Mouse (Mus musculus): Measurements from ENCODE around the gene Sema6d. TPM values are rescaled to one million over a fixed set of nuclear protein-coding genes. Genes with fewer than 3 reads are reported as not detected.

Sema6d gene
- total and polyA plus RNA-seq, 3 experiments: 0.05 TPM; not detected in 2

DNA sequence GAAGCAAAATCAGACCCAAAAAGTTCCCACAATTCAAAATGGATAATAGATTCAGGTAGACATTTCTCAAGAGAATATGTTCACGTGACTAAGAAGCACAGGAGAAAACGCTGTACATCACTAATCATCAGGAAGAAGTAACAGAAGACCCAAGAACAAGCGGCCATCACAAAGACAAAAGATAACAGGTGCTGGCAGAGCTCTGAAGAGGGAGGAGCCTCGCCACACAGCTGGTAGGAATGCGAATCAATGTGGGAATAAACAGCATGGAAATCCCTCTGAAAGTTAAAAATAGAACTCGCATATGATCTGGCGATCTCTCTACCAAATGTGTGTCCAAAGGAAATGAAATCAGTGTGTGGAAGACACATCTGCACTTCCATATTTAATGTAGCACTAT is 493.8 kb downstream of the Sema6d start:
- ATAC-seq (ENCODE audit: extremely low read depth, insufficient number of reproducible peaks, low FRiP score, poor library complexity, severe bottlenecking): no peak
- TF ChIP-seq TAL1 (conservative IDR thresholded peaks at IDR 0.05; ENCODE audit: low read depth, low read length): no peak
- TF ChIP-seq GATA1 (IDR thresholded peaks at IDR 0.05; ENCODE audit: borderline replicate concordance, low read length): no peak
- no peak for TF ChIP-seq POLR2AphosphoS5 (IDR thresholded peaks at IDR 0.05; ENCODE audit: insufficient replicate concordance, low read depth, low read length)
- no peak for TF ChIP-seq CTCF (IDR thresholded peaks at IDR 0.05; ENCODE audit: low read depth, low read length)
- no peak for TF ChIP-seq GATA2 (IDR thresholded peaks at IDR 0.05; ENCODE audit: borderline replicate concordance, low read depth, low read length)
- Histone ChIP-seq H3K4me3 (ENCODE audit: low read depth, low read length) (no peak overlapping the region), H3K4me1 (ENCODE audit: insufficient read depth, low read depth, low read length) (no peaks in the 10 kb centered on the region), H3K36me3 (replicated peaks) (no peaks in the 10 kb centered on the region), H3K9me3 (replicated peaks) (peaks cover 26% of the 10 kb centered on the region), H3K27me3 (ENCODE audit: insufficient read depth, low read length) (no peaks in the 10 kb centered on the region)
- DNase-seq (ENCODE audit: low spot score): no peak

DNA sequence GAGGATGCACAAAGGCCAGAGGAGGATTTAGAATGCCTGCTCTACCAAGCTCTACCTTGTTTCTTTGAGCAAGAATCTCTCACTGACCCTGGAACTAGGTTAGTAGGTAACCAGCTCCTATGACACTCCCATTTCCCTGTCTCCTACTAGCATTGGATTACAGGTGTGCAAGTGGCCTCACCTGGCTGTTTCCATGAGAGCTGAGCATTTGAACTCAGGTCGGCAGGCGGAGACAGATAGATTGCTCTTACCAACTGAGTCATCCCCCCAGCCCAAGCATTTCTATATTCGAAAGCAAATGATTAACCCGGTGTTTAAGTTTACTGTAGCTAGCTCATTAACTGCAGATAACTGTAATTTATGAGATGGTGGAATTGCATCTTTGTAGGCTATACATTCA is 503.0 kb downstream of the Sema6d start:
- Histone ChIP-seq H3K9me3 (replicated peaks) (peaks cover 16% of the 10 kb centered on the region), H3K27me3 (ENCODE audit: insufficient read depth, low read length) (no peaks in the 10 kb centered on the region), H3K4me3 (ENCODE audit: low read depth, low read length) (no peak overlapping the region), H3K4me1 (ENCODE audit: insufficient read depth, low read depth, low read length) (no peaks in the 10 kb centered on the region), H3K36me3 (replicated peaks) (no peaks in the 10 kb centered on the region)
- DNase-seq (ENCODE audit: low spot score): no peak
- no peak for TF ChIP-seq TAL1 (conservative IDR thresholded peaks at IDR 0.05; ENCODE audit: low read depth, low read length)
- no peak for TF ChIP-seq GATA1 (IDR thresholded peaks at IDR 0.05; ENCODE audit: borderline replicate concordance, low read length)
- TF ChIP-seq GATA2 (IDR thresholded peaks at IDR 0.05; ENCODE audit: borderline replicate concordance, low read depth, low read length): no peak
- TF ChIP-seq POLR2AphosphoS5 (IDR thresholded peaks at IDR 0.05; ENCODE audit: insufficient replicate concordance, low read depth, low read length): no peak
- no peak for ATAC-seq (ENCODE audit: extremely low read depth, insufficient number of reproducible peaks, low FRiP score, poor library complexity, severe bottlenecking)

DNA sequence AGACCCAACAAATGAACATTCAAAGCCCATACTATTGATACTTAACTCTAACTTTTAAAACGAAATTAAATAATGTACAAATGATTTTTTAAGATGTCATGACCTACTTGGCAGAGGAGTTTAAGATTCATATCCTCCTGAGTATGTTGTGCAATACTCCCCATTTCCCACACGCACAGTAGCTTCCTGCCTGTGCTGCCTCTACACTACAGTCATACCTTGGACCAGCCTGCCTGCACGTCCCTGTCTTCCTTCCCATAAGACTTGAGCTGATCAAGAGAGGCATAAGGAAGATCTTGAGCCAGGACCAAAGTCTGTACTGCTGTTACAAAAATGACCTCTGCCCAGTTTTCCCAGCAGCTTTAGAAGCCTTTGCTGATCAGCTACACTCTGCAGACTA is 509.2 kb downstream of the Sema6d start:
- Histone ChIP-seq H3K36me3 (replicated peaks) (no peaks in the 10 kb centered on the region), H3K4me1 (ENCODE audit: insufficient read depth, low read depth, low read length) (no peaks in the 10 kb centered on the region), H3K27me3 (ENCODE audit: insufficient read depth, low read length) (no peaks in the 10 kb centered on the region), H3K9me3 (replicated peaks) (peaks cover 29% of the 10 kb centered on the region), H3K4me3 (ENCODE audit: low read depth, low read length) (no peak overlapping the region)
- no peak for TF ChIP-seq TAL1 (conservative IDR thresholded peaks at IDR 0.05; ENCODE audit: low read depth, low read length)
- TF ChIP-seq POLR2AphosphoS5 (IDR thresholded peaks at IDR 0.05; ENCODE audit: insufficient replicate concordance, low read depth, low read length): no peak
- TF ChIP-seq GATA1 (IDR thresholded peaks at IDR 0.05; ENCODE audit: borderline replicate concordance, low read length): no peak
- no peak for TF ChIP-seq GATA2 (IDR thresholded peaks at IDR 0.05; ENCODE audit: borderline replicate concordance, low read depth, low read length)
- no peak for TF ChIP-seq CTCF (IDR thresholded peaks at IDR 0.05; ENCODE audit: low read depth, low read length)
- DNase-seq (ENCODE audit: low spot score) (no peak), ATAC-seq (ENCODE audit: extremely low read depth, insufficient number of reproducible peaks, low FRiP score, poor library complexity, severe bottlenecking) (no peak)

DNA sequence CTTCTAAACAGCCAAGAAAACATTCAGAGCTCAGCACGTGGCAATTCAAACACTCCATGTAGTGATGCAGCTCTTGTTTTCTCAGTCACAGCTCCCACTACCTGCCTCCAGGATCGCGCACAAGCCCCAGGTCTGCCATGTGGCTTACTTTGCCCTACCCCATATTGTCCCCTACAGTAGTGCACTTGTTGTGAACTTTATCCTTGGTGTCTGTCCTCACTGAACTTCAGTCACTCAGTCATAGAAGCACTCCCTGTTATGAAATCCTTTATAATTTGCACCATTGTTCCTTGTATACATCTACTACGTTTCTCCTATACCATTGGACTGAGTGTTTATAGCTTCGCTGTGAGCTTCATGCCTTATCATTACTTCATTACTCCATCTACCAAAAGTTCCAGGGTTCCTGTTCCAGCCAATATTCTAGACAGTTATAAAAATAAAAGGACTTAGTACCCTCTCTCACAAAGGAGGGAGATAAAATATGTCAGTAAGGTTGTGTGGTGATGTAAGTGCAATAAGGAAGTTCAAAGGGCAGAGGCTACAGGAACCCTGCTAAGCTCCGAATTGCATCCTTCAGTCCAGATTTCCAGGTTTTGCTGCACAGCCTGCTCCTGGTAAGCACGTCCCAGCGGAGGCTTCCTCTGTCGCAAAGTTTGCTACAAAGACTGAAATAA is 512.1 kb downstream of the Sema6d start:
- ATAC-seq (ENCODE audit: extremely low read depth, insufficient number of reproducible peaks, low FRiP score, poor library complexity, severe bottlenecking) (no peak), DNase-seq (ENCODE audit: low spot score) (no peak)
- peaks cover 28% of the 10 kb centered on the region for H3K9me3 ChIP-seq (replicated peaks)
- no peak overlapping the region for H3K4me3 ChIP-seq (ENCODE audit: low read depth, low read length)
- TF ChIP-seq GATA2 (IDR thresholded peaks at IDR 0.05; ENCODE audit: borderline replicate concordance, low read depth, low read length): no peak
- no peak for TF ChIP-seq TAL1 (conservative IDR thresholded peaks at IDR 0.05; ENCODE audit: low read depth, low read length)
- no peaks in the 10 kb centered on the region for H3K4me1 ChIP-seq (ENCODE audit: insufficient read depth, low read depth, low read length)
- H3K36me3 ChIP-seq (replicated peaks): no peaks in the 10 kb centered on the region
- no peaks in the 10 kb centered on the region for H3K27me3 ChIP-seq (ENCODE audit: insufficient read depth, low read length)

DNA sequence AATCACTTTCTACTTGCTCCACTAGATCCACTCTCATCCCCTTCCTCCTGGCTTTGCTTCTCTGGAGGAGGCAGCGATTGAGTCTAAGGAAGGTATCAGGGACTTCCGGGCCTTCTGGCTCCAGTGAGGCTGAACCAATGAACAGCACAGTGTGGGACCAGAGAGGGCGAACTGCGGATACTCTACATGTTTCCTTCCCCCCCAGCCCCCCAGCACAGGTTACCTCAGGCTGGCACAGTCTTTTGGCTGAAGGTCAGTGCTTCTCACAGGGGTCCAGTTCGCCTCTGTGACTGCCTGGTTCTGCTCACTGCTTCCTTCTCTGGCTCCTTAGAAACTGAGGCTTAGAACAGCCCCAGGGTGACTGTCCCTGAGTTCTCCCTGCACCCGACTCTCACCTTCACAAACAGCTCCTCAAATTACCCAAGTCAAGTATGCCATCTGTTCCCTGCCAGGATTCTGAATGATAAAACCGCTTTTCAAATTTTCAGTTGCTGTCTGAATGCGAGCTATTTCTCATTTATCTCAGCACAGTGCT is 512.7 kb downstream of the Sema6d start:
- TF ChIP-seq TAL1 (conservative IDR thresholded peaks at IDR 0.05; ENCODE audit: low read depth, low read length): no peak
- TF ChIP-seq CTCF (IDR thresholded peaks at IDR 0.05; ENCODE audit: low read depth, low read length): no peak
- no peak for TF ChIP-seq GATA1 (IDR thresholded peaks at IDR 0.05; ENCODE audit: borderline replicate concordance, low read length)
- no peak for TF ChIP-seq GATA2 (IDR thresholded peaks at IDR 0.05; ENCODE audit: borderline replicate concordance, low read depth, low read length)
- TF ChIP-seq POLR2AphosphoS5 (IDR thresholded peaks at IDR 0.05; ENCODE audit: insufficient replicate concordance, low read depth, low read length): no peak
- no peaks in the 10 kb centered on the region for H3K36me3 ChIP-seq (replicated peaks)
- no peaks in the 10 kb centered on the region for H3K4me1 ChIP-seq (ENCODE audit: insufficient read depth, low read depth, low read length)
- no peaks in the 10 kb centered on the region for H3K27me3 ChIP-seq (ENCODE audit: insufficient read depth, low read length)
- peaks cover 32% of the 10 kb centered on the region for H3K9me3 ChIP-seq (replicated peaks)
- no peak overlapping the region for H3K4me3 ChIP-seq (ENCODE audit: low read depth, low read length)
- ATAC-seq (ENCODE audit: extremely low read depth, insufficient number of reproducible peaks, low FRiP score, poor library complexity, severe bottlenecking) (no peak), DNase-seq (ENCODE audit: low spot score) (no peak)

DNA sequence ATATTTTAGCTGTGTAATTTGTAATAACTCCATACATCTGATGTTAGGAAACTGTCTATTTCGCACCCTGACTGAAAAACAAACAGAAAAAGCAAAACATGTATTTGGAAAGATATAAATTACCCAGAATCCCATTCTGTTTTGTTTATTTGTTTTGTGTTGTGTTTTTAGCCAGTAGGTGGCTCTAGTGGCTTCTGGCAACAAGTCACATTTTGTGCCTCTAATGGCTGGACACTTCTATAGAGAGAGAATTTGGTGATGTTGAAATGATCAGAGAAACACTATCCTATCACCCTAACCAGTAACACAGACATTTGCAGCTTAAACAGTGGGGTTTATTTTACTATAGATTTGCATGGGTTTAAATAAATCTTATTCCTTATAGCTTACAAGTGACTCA is 515.6 kb downstream of the Sema6d start:
- TF ChIP-seq GATA1 (IDR thresholded peaks at IDR 0.05; ENCODE audit: borderline replicate concordance, low read length) (no peak), TAL1 (conservative IDR thresholded peaks at IDR 0.05; ENCODE audit: low read depth, low read length) (no peak), POLR2AphosphoS5 (IDR thresholded peaks at IDR 0.05; ENCODE audit: insufficient replicate concordance, low read depth, low read length) (no peak), GATA2 (IDR thresholded peaks at IDR 0.05; ENCODE audit: borderline replicate concordance, low read depth, low read length) (no peak), CTCF (IDR thresholded peaks at IDR 0.05; ENCODE audit: low read depth, low read length) (no peak)
- H3K36me3 ChIP-seq (replicated peaks): no peaks in the 10 kb centered on the region
- no peak for ATAC-seq (ENCODE audit: extremely low read depth, insufficient number of reproducible peaks, low FRiP score, poor library complexity, severe bottlenecking)
- H3K9me3 ChIP-seq (replicated peaks): peaks cover 43% of the 10 kb centered on the region
- H3K27me3 ChIP-seq (ENCODE audit: insufficient read depth, low read length): no peaks in the 10 kb centered on the region
- no peak for DNase-seq (ENCODE audit: low spot score)
- no peak overlapping the region for H3K4me3 ChIP-seq (ENCODE audit: low read depth, low read length)
- no peaks in the 10 kb centered on the region for H3K4me1 ChIP-seq (ENCODE audit: insufficient read depth, low read depth, low read length)
